Mouse (Mus musculus): ENCODE measurements at regions not wholly inside any gene's neighbourhood (a gene's known extent, or its start where the extent isn't known, plus 50 kb on each side); places are given as distances from the start of the nearest gene placed in this dataset.

- TF ChIP-seq CTCF (IDR thresholded peaks at IDR 0.05; ENCODE audit: low read depth) (no peak), EP300 (IDR thresholded peaks at IDR 0.05; ENCODE audit: low read depth) (no peak)
Measured at GRCm38 (mm10) chr3:136549471-136549870, 120.5 kb upstream of the Ppp3ca start.
